Mouse (Mus musculus): ENCODE measurements around the gene Ascl1. TPM values are rescaled to one million over a fixed set of nuclear protein-coding genes. Genes with fewer than 3 reads are reported as not detected.

Ascl1 gene
- total RNA-seq, 2 experiments from 2014 or later = not detected

DNA sequence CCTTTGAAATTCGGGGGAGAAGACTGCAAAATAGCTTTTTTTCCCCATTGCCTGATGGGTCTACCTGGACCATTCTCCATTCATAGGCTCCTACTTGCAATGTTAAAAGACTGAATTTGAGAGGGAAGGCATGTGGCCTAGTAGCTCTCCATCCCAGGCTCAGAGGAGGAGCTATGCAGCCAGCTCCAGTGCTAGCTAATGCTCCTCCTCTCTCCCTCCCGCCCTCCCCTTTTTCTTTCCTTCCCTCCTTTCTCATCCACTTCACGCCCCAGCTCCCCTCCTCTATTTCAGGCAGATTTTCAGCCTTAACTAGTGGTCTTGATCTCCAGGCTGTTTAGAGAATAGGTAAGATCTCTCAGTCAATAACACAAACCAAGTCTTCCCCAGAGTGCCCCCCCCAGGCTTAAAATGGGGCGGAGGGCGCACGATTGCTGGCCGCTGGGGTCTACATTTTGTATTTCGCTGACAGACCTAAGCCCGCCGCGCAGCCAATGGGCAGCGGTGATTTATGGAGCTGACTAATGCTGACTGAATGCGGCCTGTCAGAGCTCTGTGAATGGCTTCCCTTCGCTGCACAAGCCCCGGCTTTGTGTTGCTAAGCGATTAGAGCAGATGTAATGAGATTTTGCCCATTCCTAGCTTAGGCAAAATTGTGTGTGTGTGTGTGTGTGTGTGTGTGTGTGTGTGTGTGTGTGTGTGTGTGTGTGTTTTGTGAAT is 4.9 kb downstream of the Ascl1 start:
- intact Hi-C loops (cut with DNase I) = no loop called here
- DNase-seq (ENCODE audit: low spot score) = no peak

DNA sequence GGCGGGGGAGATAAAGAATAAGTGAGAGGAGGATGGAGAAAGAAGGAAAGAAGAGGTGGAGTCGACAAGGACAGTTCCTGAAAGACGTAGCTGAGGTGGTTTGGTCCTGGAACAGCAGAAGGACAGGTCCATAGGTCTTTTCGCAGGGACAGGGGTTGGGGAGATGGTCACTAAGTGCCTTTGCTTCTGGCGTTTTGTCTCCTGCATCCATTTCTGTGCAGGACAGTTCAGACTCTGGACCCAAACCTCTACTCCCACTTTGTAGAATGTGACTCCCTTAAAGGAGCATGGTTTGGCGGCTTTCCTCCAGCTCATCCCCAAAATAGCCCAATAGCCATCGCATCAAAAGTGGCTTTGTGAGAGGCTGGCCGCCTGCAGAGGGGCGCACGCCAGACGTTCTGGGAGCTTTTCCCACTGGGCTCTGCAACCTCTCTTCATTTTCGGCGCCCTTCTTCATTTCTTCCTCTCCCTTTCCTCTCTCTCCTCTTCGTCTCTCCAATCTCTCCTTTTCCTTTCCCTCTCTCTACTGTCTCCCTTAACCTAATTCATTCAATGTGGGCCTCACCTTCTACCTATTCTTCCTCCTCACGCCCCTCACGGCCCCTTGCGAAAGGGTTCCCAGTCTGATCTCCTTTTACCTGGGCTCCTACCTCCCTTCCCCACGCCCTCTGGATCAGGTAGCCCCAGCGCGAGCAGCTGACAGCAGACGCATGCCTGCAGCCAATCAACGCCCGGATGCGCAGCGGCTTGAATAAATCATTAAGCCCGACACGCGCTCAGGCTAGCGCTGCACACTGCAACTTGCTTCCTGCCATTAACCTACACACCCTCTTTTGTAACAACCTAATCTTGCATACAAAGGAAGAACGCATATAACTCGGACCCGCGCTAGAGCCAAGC is 7.5 kb downstream of the Ascl1 start:
- intact Hi-C loops (cut with DNase I) = no loop called here

DNA sequence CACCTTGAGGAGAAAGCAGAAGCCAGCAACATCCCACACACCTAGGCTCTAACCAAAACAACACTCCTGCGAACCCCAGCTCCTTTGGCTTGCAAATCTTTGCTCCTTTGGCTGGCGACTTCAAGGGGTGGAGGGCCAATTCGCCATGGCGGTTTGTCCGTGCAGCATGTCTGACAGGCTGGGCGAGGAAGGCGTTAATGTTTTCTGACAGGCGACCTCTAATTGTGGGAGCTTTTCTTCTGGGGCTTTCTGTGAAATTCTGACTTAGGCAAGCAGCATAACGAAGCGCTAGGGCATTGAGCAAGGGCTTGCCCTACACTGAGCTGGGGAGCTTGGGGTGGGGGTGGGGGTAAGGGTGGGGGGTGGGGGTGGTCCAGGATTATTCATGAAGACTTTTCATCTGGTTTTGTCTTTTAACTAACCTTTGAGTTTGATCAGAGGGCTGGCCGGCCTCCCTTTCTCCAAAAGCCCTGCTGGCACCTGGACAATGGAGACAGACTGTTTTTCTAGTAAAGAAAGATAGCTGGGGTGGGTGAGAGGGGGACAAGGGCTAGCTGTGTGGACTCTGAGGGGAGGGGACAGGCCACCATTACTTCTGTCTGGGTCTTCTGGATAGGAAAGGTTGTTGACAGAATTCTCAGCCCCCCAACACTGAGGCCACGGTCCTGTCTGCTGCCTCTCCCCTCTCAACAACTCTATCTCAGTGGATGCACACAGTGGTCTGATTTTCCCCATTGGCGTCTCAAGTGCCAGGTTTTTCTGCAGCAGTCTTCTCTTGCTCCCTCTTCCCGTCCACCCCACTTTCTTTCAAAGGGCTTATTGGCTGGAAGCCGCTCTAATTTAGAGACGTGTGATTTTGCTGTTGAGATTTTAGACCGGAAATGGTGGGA is 8.4 kb downstream of the Ascl1 start:
- intact Hi-C loops (cut with DNase I) = no loop called here
- no peak for DNase-seq (ENCODE audit: low spot score)

More for the DNA sequence above, 7.5 kb downstream of the Ascl1 start:
- DNase-seq (ENCODE audit: low spot score) = no peak

DNA sequence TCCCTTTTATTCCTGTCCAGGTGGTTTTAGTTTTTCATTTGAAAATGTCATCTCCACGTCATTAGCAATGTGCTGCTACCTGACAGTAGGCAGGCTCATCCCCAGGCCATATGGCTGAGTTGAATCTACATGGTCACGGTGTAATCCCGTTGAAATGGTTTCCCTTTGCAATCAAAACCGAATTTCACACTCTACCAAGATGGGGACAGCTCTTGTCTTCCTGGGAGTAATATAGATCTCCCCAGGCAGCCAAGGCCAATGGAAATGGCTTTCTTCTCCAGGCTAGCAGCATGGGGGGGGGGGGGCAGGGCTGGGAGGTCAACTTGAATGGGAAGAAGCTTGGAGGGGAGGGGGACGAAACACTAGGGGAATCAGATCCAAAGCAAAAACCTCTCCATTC is 15.6 kb downstream of the Ascl1 start:
- intact Hi-C loops (cut with DNase I) = no loop called here
- no peak for DNase-seq (ENCODE audit: low spot score)

DNA sequence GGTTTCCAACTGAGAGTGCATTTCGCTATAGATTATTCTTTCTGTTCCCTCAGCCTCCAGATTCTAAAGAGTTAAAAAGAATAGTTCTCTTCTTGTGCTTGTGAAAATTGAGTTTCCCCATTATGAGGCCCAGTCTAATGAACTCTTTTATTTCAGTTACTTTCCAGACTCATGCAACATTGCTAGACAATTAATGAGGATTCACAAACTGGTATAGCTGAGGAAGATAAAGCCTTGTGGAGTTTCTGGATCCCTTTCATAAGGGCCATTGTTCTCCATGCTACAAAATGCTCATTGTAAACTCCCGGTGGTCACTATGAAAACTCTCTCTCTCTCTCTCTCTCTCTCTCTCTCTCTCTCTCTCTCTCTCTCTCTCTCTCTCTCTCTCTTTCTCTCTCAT is 18.5 kb downstream of the Ascl1 start:
- intact Hi-C loops (cut with DNase I) = no loop called here

DNA sequence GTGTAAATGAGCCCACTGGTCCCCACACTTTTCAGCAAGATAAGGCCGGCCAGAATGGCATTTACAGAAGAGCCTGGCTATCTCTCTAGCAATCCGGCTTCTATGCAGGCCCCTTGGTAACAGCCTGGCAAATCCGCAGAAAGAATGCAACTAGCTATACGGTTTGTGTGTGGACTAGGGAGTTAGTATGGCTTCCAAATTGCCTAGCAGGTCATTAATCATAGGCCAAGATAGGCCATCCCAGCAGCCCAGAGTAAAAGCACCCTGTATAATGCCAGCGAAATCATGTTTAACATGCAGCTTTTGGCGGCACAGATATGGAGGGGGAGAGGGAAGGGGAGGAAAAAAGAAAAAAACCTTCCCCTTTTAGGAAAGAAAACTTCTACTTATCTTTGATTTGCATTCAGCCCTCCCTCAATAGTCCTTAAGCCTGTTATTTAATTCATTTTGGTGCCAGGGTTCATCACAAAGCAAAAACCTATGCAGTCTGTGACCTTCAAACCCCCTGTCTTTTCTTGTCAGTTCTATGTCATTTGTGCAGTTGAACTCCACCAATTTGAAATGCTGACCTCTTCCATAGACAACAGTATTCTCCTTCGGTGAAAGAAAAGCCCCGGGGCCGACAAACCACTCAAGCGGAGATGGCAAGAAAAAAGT is 19.9 kb downstream of the Ascl1 start:
- no peak for DNase-seq (ENCODE audit: low spot score)
- intact Hi-C loops (cut with DNase I) = no loop called here

More for the DNA sequence above, 18.5 kb downstream of the Ascl1 start:
- no peak for DNase-seq (ENCODE audit: low spot score)

DNA sequence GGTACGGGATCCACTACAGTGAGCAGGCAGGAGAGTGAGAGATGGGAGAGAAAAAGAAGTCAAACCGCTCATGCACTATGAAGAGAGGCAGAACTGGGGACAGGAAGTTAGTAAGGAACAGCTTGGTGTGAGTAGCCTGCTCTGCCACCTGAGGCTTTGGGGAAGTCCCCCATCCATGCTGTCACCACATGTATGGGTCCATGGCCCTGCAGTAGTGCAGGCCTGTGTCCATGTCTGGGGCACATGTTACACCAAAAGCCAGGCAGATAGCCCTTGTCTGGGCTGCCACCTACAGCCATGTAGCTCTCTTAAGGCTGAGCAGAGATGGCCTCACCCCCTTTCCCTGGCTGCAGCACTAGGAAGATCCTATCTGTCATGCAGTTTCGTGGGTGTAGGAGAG is 42.7 kb downstream of the Ascl1 start:
- intact Hi-C loops (cut with DNase I) = no loop called here
- DNase-seq (ENCODE audit: low spot score) = no peak

DNA sequence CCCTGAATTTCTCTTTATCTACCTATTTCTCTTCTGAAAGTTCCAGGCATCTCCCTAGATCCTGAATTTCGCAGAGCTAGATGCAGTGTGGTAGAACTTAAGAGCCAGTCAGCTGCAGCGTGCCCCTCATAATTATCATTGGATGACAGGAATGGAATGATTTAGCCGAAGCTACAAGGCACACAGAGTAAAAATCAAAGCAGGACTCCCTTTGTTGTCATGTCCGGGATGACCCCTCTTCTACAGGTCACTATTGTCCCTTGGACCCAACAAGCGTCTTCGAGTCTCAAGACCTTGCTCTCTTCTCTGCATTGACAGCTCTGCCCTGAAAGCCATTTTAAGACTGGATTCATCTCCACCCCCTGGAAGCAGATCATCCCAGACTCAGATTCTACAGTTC is 44.1 kb downstream of the Ascl1 start:
- intact Hi-C loops (cut with DNase I) = no loop called here
- DNase-seq (ENCODE audit: low spot score) = no peak

DNA sequence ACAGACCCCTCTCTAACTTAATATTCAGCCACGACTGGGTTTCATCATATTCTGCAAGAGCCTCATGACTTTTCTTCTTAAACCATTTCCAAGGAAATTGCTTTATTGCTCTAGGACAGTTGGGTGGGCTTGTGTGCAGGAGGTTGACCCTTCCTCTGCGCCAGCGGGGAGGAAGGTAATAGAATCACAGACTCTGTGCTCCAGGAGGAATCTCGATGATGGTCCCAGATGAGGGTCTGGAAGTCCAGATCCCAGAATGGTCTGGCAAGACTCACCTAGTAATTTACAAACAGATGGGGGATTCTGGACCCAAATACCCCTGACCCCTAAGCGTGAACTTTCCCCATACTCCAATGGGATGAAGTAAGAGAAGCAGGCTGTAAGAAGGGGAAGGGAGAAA is 45.2 kb downstream of the Ascl1 start:
- intact Hi-C loops (cut with DNase I) = no loop called here
- no peak for DNase-seq (ENCODE audit: low spot score)

DNA sequence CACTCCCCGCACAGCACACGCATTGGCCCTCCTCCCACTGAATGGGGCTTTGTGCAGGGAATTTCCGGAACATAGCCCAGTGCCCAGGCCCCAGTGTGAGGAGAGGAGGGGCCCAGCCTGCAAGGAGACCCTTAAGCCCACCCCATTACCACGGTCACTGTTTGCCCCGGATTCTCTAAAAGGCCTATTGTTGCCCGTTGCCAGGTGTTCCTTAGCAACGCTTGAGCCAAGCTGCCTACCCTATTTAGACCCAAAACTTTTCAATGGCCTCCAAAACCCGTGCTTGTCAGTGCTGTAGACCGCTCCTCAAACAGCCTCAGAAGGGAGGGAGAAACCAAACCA is 45.7 kb downstream of the Ascl1 start:
- intact Hi-C loops (cut with DNase I) = no loop called here
- DNase-seq (ENCODE audit: low spot score) = no peak

DNA sequence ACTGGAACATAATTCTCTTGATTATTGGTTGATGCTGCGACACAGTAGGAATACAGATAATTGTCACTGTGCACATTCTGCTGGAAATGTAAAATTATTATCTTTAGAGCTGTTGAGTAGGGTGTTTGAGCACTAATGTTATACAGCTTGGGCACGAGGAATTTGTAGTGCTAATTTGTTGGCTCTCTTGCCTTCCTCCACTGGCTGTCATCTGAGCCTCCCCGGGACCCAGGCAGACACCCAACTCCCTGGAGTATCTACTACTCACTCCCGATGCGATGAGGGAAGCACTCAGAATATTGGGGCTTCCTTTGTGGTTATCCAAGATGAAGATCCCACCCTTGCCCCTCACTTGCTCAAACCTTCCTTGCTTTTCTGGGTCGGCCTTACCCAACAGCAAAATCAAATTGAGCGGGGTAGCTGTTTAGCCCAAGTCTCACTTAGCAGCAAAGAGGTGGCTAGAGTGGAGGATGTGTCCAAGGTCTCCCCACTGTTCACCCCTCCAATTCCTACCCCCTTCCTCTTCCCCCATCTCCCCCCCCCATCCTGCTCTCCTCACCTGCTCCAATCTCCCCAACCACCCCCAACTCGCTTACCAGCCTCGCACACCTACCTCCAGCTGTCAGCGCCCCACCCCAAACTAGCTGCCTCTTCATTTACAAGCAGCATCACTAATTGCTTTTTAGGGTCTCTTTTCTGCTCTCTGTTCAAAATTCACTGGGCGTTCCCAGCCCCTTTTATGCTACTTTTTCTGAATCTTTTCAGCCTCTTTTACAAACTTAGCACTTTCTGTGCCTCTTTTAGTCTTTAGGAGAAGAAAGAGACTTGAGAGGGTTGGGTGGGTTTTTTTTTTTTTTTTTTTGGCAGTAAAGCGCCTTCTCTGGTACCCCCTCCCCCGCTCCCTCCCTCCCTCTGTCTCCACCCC is 46.4 kb downstream of the Ascl1 start:
- intact Hi-C loops (cut with DNase I) = no loop called here
- DNase-seq (ENCODE audit: low spot score) = no peak

DNA sequence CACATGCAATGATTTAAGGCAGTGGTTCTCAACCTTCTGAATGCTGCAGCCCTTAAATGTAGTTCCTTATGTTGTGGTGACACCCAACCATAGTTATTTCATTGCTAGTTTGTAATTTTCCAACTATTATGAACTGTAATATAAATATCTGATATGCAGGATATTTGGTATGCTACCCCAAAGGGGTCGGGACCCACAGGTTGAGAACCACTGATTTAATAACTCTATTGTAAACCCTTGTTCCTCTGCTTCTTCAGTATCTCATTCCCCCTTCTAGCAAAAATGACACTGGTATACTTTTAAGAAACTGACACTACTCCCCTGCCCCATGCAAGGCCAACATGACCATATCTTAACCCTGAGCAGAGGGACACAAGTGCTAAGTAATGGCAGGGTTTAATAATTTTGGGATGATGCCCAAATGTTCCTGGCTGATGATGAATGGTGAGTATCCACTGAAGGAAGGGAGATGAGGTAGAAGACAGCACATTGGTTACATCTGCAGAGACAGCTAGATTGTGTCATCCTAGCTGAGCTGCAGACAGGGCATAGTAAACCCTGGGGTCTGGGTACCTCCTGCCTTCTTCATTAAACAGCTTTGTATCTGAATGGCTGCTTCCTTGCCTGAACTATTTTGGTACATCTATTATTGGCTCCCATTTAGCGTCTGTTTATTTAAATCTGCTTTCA is 47.2 kb downstream of the Ascl1 start:
- intact Hi-C loops (cut with DNase I) = no loop called here

More for the DNA sequence above, 47.2 kb downstream of the Ascl1 start:
- no peak for DNase-seq (ENCODE audit: low spot score)

Other genes with a start within 250 kb of the Ascl1 start
- 1 to 10 TPM; 1.5 to 1.8 TPM for gene Pah, start 28.1 kb upstream of the Ascl1 start, total RNA-seq (2021)

All from heart, postnatal 25 days (tissue).